Comparison of ENCODE assay signal across 22 mouse cellular contexts in the genomic region with DNA sequence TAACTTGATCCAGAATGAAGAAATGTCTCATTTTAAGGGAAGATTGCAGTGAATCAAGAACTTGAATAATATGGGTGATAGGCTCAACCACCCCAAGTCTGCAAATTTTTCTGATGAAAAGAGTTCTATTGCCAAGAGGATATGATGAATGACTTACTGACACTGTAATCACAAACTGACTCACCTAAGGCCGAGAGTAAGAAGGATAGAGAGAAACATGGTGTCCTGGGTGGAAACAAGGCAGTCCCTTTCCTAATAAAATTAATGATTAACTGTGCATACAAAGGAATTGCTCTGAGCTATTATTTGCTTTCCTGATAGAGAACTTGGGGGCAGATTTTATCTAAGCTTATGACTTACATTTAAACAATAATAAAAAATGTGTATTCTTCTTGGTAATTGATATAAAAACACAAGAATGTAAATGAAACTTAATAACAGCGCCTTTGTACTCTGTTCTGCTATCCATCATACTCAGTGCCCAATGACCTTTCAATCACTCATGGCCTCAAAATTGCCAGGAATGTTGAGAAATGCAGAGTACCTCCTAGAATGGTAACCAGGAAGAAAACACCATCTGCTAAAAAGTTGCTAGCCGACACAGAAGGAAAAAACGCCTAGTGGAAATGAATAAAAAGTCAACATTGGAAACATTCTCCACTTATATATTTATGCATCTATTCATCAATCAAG.
DNase-seq lines count a peak whose midpoint lies in the region; ATAC-seq lines count a peak whose summit lies in the region.
"Had no signal": no experiment of that assay in that cellular context is flagged by ENCODE, and none has a peak within 500 bp of the region (broad histone marks: within the 10 kb centered on the region; RNA-seq: fewer than 3 reads in every experiment).

No protein-coding gene starts in this region.

- DNase-seq in 3T3-L1 (ENCODE audit: low read depth, low spot score), result peak; percentile 66
- peak; percentile 57 for DNase-seq in Muller cell, postnatal 12 days (ENCODE audit: inconsistent ontology term)
- DNase-seq in midbrain, embryonic 10.5 days (ENCODE audit: low spot score), result no peak
- DNase-seq in thymus, postnatal 25 days, result no peak
- DNase-seq: adrenal gland, postnatal 10 days; adrenal gland, postnatal 36 days; cerebellum, adult 18-20 months; cerebellum, adult 9-10 months; cerebellum, postnatal 14 days; forebrain, postnatal 0 days; gastrocnemius, postnatal 25 days; heart, adult 18-20 months had no signal

- peak; percentile 85 for ATAC-seq in intestine, embryonic 16.5 days
- ATAC-seq in stomach, embryonic 15.5 days (ENCODE audit: insufficient read depth, low FRiP score, low read depth), result peak; percentile 74
- ATAC-seq in forebrain, embryonic 15.5 days (replicated peaks), result no peak
- ATAC-seq in megakaryocyte progenitor cell, adult 5-6 weeks (replicated peaks; ENCODE audit: poor library complexity), result no peak
- ATAC-seq: forebrain, embryonic 13.5 days; forebrain, postnatal 0 days; Patski had no signal

- H3K4me2 ChIP-seq in intestine, embryonic 16.5 days (ENCODE audit: low read depth, low read length), result no peak overlapping the region
- H3K4me2 ChIP-seq in stomach, embryonic 15.5 days, result no peak overlapping the region
- H3K4me2 ChIP-seq in forebrain, embryonic 15.5 days (replicated peaks), result no peak overlapping the region
- H3K4me2 ChIP-seq: forebrain, embryonic 13.5 days; heart, embryonic 11.5 days; hindbrain, embryonic 12.5 days; hindbrain, embryonic 15.5 days had no signal

- 47% methylated on average over 4 of the region's 4 CpGs for WGBS in intestine, embryonic 16.5 days
- WGBS in stomach, embryonic 15.5 days, result 41% methylated on average over 4 of the region's 4 CpGs
- 89% methylated on average over 4 of the region's 4 CpGs for WGBS in midbrain, embryonic 10.5 days
- WGBS in forebrain, embryonic 15.5 days, result 75% methylated on average over 4 of the region's 4 CpGs

- H3K9me3 ChIP-seq in intestine, embryonic 16.5 days (ENCODE audit: control insufficient read depth, low read length), result no peaks in the 10 kb centered on the region
- no peaks in the 10 kb centered on the region for H3K9me3 ChIP-seq in stomach, embryonic 15.5 days
- no peaks in the 10 kb centered on the region for H3K9me3 ChIP-seq in midbrain, embryonic 10.5 days (replicated peaks)
- H3K9me3 ChIP-seq in forebrain, embryonic 15.5 days, result no peaks in the 10 kb centered on the region
- H3K9me3 ChIP-seq: forebrain, embryonic 10.5 days; forebrain, embryonic 13.5 days; hindbrain, embryonic 12.5 days; hindbrain, embryonic 15.5 days had no signal

- H3K27ac ChIP-seq in intestine, embryonic 16.5 days (ENCODE audit: low read length), result no peak overlapping the region
- no peak overlapping the region for H3K27ac ChIP-seq in stomach, embryonic 15.5 days
- no peak overlapping the region for H3K27ac ChIP-seq in midbrain, embryonic 10.5 days (replicated peaks)
- H3K27ac ChIP-seq in forebrain, embryonic 15.5 days (replicated peaks), result no peak overlapping the region
- H3K27ac ChIP-seq: forebrain, embryonic 10.5 days; forebrain, embryonic 13.5 days; hindbrain, embryonic 12.5 days; hindbrain, embryonic 15.5 days had no signal

- H3K9ac ChIP-seq in intestine, embryonic 16.5 days (ENCODE audit: low read depth, low read length), result no peak overlapping the region
- H3K9ac ChIP-seq in stomach, embryonic 15.5 days, result no peak overlapping the region
- no peak overlapping the region for H3K9ac ChIP-seq in forebrain, embryonic 15.5 days (replicated peaks)
- H3K9ac ChIP-seq: forebrain, embryonic 13.5 days; forebrain, postnatal 0 days; hindbrain, embryonic 12.5 days; hindbrain, embryonic 15.5 days had no signal

- H3K36me3 ChIP-seq in intestine, embryonic 16.5 days (ENCODE audit: control insufficient read depth, insufficient read depth, low read length), result no peaks in the 10 kb centered on the region
- no peaks in the 10 kb centered on the region for H3K36me3 ChIP-seq in stomach, embryonic 15.5 days
- no peaks in the 10 kb centered on the region for H3K36me3 ChIP-seq in midbrain, embryonic 10.5 days
- H3K36me3 ChIP-seq in forebrain, embryonic 15.5 days, result no peaks in the 10 kb centered on the region
- H3K36me3 ChIP-seq: forebrain, embryonic 10.5 days; hindbrain, embryonic 12.5 days; hindbrain, embryonic 15.5 days had no signal

- H3K4me1 ChIP-seq in intestine, embryonic 16.5 days (ENCODE audit: control insufficient read depth, insufficient read depth, low read length), result peaks cover 10% of the 10 kb centered on the region; the same call in 1 of the 2 replicates
- no peaks in the 10 kb centered on the region for H3K4me1 ChIP-seq in stomach, embryonic 15.5 days
- H3K4me1 ChIP-seq in midbrain, embryonic 10.5 days, result 0 out of 2 replicates have a peak, but pooled peaks cover 3% of the 10 kb centered on the region
- H3K4me1 ChIP-seq in forebrain, embryonic 15.5 days, result no peaks in the 10 kb centered on the region
- H3K4me1 ChIP-seq: hindbrain, embryonic 12.5 days; hindbrain, embryonic 15.5 days had no signal

- no peaks in the 10 kb centered on the region for H3K27me3 ChIP-seq in intestine, embryonic 16.5 days (replicated peaks; ENCODE audit: control insufficient read depth, insufficient read depth, low read length)
- no peaks in the 10 kb centered on the region for H3K27me3 ChIP-seq in stomach, embryonic 15.5 days (replicated peaks)
- H3K27me3 ChIP-seq in midbrain, embryonic 10.5 days (ENCODE audit: low read depth, poor library complexity, severe bottlenecking), result no peaks in the 10 kb centered on the region
- no peaks in the 10 kb centered on the region for H3K27me3 ChIP-seq in forebrain, embryonic 15.5 days
- H3K27me3 ChIP-seq: forebrain, embryonic 13.5 days; hindbrain, embryonic 12.5 days; hindbrain, embryonic 15.5 days; Patski had no signal

- H3K4me3 ChIP-seq in intestine, embryonic 16.5 days (ENCODE audit: low read length), result no peak overlapping the region
- no peak overlapping the region for H3K4me3 ChIP-seq in stomach, embryonic 15.5 days (replicated peaks)
- no peak overlapping the region for H3K4me3 ChIP-seq in midbrain, embryonic 10.5 days
- H3K4me3 ChIP-seq in forebrain, embryonic 15.5 days, result no peak overlapping the region
- H3K4me3 ChIP-seq: forebrain, embryonic 10.5 days; forebrain, embryonic 13.5 days; hindbrain, embryonic 12.5 days; hindbrain, embryonic 15.5 days had no signal

Comparison
In these comparisons a context has a peak if more than half of its experiments do, and no peak if none do; other contexts are left out.
1. DNase-seq: peak in 3T3-L1 (single experiment) and Muller cell, postnatal 12 days (single experiment); none in midbrain, embryonic 10.5 days (single experiment) and thymus, postnatal 25 days (single experiment).
2. ATAC-seq: peak in intestine, embryonic 16.5 days (single experiment) and stomach, embryonic 15.5 days (single experiment); none in forebrain, embryonic 15.5 days (single experiment) and megakaryocyte progenitor cell, adult 5-6 weeks (single experiment).